Mouse (Mus musculus): ENCODE results near the gene Fig4. TPM values are rescaled to one million over a fixed set of nuclear protein-coding genes. Genes with fewer than 3 reads are reported as not detected.

Gene Fig4
- polyA plus RNA-seq, 1 experiment = 20.8 TPM

- H3K27ac ChIP-seq (ENCODE audit: insufficient read depth, low read length) = no peak overlapping the region
- peaks cover 5% of the 10 kb centered on the region; the same call in 1 of the 2 replicates for H3K4me1 ChIP-seq (ENCODE audit: control insufficient read depth, insufficient read depth, low read length)
- H3K4me3 ChIP-seq (ENCODE audit: insufficient read depth, low read length) = no peak overlapping the region
- TF ChIP-seq CTCF (IDR thresholded peaks at IDR 0.05; ENCODE audit: borderline replicate concordance, insufficient read depth, low read length) (no peak), POLR2A (IDR thresholded peaks at IDR 0.05; ENCODE audit: low read depth, low read length) (no peak)
Measured at GRCm38 (mm10) chr10:41204637-41205315, 98.3 kb downstream of the Fig4 start.

GRCm38 (mm10) chr10:41204191-41204590, 98.9 kb downstream of the Fig4 start:
- Histone ChIP-seq H3K4me3 (ENCODE audit: insufficient read depth, low read length) (no peak overlapping the region), H3K27ac (ENCODE audit: insufficient read depth, low read length) (no peak overlapping the region), H3K4me1 (ENCODE audit: control insufficient read depth, insufficient read depth, low read length) (0 out of 2 replicates have a peak, but pooled peaks cover 2% of the 10 kb centered on the region)
- no peak for TF ChIP-seq POLR2A (IDR thresholded peaks at IDR 0.05; ENCODE audit: low read depth, low read length)
- no peak for TF ChIP-seq CTCF (IDR thresholded peaks at IDR 0.05; ENCODE audit: borderline replicate concordance, insufficient read depth, low read length)

- TF ChIP-seq CTCF (IDR thresholded peaks at IDR 0.05; ENCODE audit: borderline replicate concordance, insufficient read depth, low read length) (no peak), POLR2A (IDR thresholded peaks at IDR 0.05; ENCODE audit: low read depth, low read length) (no peak)
- H3K4me1 ChIP-seq (ENCODE audit: control insufficient read depth, insufficient read depth, low read length) = 0 out of 2 replicates have a peak, but pooled peaks cover 2% of the 10 kb centered on the region
- H3K4me3 ChIP-seq (ENCODE audit: insufficient read depth, low read length) = no peak overlapping the region
- H3K27ac ChIP-seq (ENCODE audit: insufficient read depth, low read length) = no peak overlapping the region
Measured at GRCm38 (mm10) chr10:41198719-41199118, 104.3 kb downstream of the Fig4 start.

- Histone ChIP-seq H3K27ac (ENCODE audit: insufficient read depth, low read length) (no peak overlapping the region), H3K4me1 (ENCODE audit: control insufficient read depth, insufficient read depth, low read length) (0 out of 2 replicates have a peak, but pooled peaks cover 2% of the 10 kb centered on the region), H3K4me3 (ENCODE audit: insufficient read depth, low read length) (no peak overlapping the region)
- TF ChIP-seq POLR2A (IDR thresholded peaks at IDR 0.05; ENCODE audit: low read depth, low read length) = no peak
- TF ChIP-seq CTCF (IDR thresholded peaks at IDR 0.05; ENCODE audit: borderline replicate concordance, insufficient read depth, low read length) = no peak
Measured at GRCm38 (mm10) chr10:41197788-41198187, 105.3 kb downstream of the Fig4 start.

DNA sequence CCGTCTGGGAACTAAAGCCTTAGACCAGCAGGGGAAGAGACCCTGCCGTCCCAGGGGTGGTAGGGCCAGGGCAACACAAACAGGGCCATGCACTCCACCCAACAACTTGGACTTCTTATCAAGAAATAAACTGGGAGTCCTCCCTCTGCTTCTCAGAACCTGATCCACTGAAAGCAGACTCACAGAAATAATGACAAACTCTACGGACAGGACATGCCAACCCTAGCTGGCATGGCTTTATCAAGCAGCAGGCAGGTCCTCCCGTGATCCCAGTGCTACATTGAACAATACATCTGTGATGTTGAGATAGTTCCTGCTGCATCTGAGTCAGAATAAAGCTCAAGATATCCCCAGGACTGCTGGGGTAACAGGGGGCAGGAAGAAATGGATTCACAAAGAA, 106.8 kb downstream of the Fig4 start:
- Histone ChIP-seq H3K27ac (ENCODE audit: insufficient read depth, low read length) (no peak overlapping the region), H3K4me1 (ENCODE audit: control insufficient read depth, insufficient read depth, low read length) (0 out of 2 replicates have a peak, but pooled peaks cover 2% of the 10 kb centered on the region), H3K4me3 (ENCODE audit: insufficient read depth, low read length) (no peak overlapping the region)
- no peak for TF ChIP-seq CTCF (IDR thresholded peaks at IDR 0.05; ENCODE audit: borderline replicate concordance, insufficient read depth, low read length)
- no peak for TF ChIP-seq POLR2A (IDR thresholded peaks at IDR 0.05; ENCODE audit: low read depth, low read length)

GRCm38 (mm10) chr10:41189392-41189791, 113.7 kb downstream of the Fig4 start:
- Histone ChIP-seq H3K4me3 (ENCODE audit: insufficient read depth, low read length) (no peak overlapping the region), H3K27ac (ENCODE audit: insufficient read depth, low read length) (no peak overlapping the region), H3K4me1 (ENCODE audit: control insufficient read depth, insufficient read depth, low read length) (no peaks in the 10 kb centered on the region)
- no peak for TF ChIP-seq POLR2A (IDR thresholded peaks at IDR 0.05; ENCODE audit: low read depth, low read length)
- no peak for TF ChIP-seq CTCF (IDR thresholded peaks at IDR 0.05; ENCODE audit: borderline replicate concordance, insufficient read depth, low read length)

GRCm38 (mm10) chr10:41183975-41184374, 119.1 kb downstream of the Fig4 start:
- H3K4me1 ChIP-seq (ENCODE audit: control insufficient read depth, insufficient read depth, low read length) = no peaks in the 10 kb centered on the region
- TF ChIP-seq CTCF (IDR thresholded peaks at IDR 0.05; ENCODE audit: borderline replicate concordance, insufficient read depth, low read length) = no peak
- TF ChIP-seq POLR2A (IDR thresholded peaks at IDR 0.05; ENCODE audit: low read depth, low read length) = no peak
- H3K27ac ChIP-seq (ENCODE audit: insufficient read depth, low read length) = no peak overlapping the region
- no peak overlapping the region for H3K4me3 ChIP-seq (ENCODE audit: insufficient read depth, low read length)

GRCm38 (mm10) chr10:41182644-41183043, 120.4 kb downstream of the Fig4 start:
- Histone ChIP-seq H3K4me1 (ENCODE audit: control insufficient read depth, insufficient read depth, low read length) (no peaks in the 10 kb centered on the region), H3K4me3 (ENCODE audit: insufficient read depth, low read length) (no peak overlapping the region), H3K27ac (ENCODE audit: insufficient read depth, low read length) (no peak overlapping the region)
- no peak for TF ChIP-seq POLR2A (IDR thresholded peaks at IDR 0.05; ENCODE audit: low read depth, low read length)
- no peak for TF ChIP-seq CTCF (IDR thresholded peaks at IDR 0.05; ENCODE audit: borderline replicate concordance, insufficient read depth, low read length)

GRCm38 (mm10) chr10:41166141-41166540, 136.9 kb downstream of the Fig4 start:
- Histone ChIP-seq H3K4me1 (ENCODE audit: control insufficient read depth, insufficient read depth, low read length) (no peaks in the 10 kb centered on the region), H3K4me3 (ENCODE audit: insufficient read depth, low read length) (no peak overlapping the region), H3K27ac (ENCODE audit: insufficient read depth, low read length) (no peak overlapping the region)
- TF ChIP-seq POLR2A (IDR thresholded peaks at IDR 0.05; ENCODE audit: low read depth, low read length) = no peak
- TF ChIP-seq CTCF (IDR thresholded peaks at IDR 0.05; ENCODE audit: borderline replicate concordance, insufficient read depth, low read length) = no peak

GRCm38 (mm10) chr10:41163108-41163507, 140.0 kb downstream of the Fig4 start:
- Histone ChIP-seq H3K4me3 (ENCODE audit: insufficient read depth, low read length) (no peak overlapping the region), H3K4me1 (ENCODE audit: control insufficient read depth, insufficient read depth, low read length) (no peaks in the 10 kb centered on the region), H3K27ac (ENCODE audit: insufficient read depth, low read length) (no peak overlapping the region)
- TF ChIP-seq POLR2A (IDR thresholded peaks at IDR 0.05; ENCODE audit: low read depth, low read length) = no peak
